Mouse (Mus musculus) midbrain, embryonic 15.5 days (tissue): ENCODE measurements at regions not wholly inside any gene's neighbourhood (a gene's known extent, or its start where the extent isn't known, plus 50 kb on each side); places are given as distances from the start of the nearest gene placed in this dataset.

ENCODE experiments used
- ATAC-seq: fragments of 200-750 bp; cut with Nextera tagmentation; replicated peaks from 2 replicates; pipeline ENCODE4 v1.8.0; 2017; ENCODE audit warnings: moderate TSS enrichment
- H3K27ac ChIP-seq: fragments of 300-500 bp; sonication (generic); 2 replicates; pipeline ENCODE4 v1.5.1; 2015; ENCODE audit warnings: mild to moderate bottlenecking, inconsistent platforms
- H3K27me3 ChIP-seq: fragments of 300-500 bp; sonication (generic); replicated peaks from 2 replicates; pipeline ENCODE4 v1.6.1; 2015; ENCODE audit warnings: inconsistent platforms
- H3K36me3 ChIP-seq: fragments of 300-500 bp; sonication (generic); replicated peaks from 2 replicates; pipeline ENCODE4 v1.6.1; 2015; ENCODE audit warnings: inconsistent platforms
- H3K4me1 ChIP-seq: fragments of 300-500 bp; sonication (generic); 2 replicates; pipeline ENCODE4 v1.6.1; 2015; ENCODE audit warnings: inconsistent platforms
- H3K4me2 ChIP-seq: fragments of 300-500 bp; sonication (generic); 2 replicates; pipeline ENCODE4 v1.6.1; 2015; ENCODE audit warnings: inconsistent platforms, mild to moderate bottlenecking, moderate library complexity
- H3K4me3 ChIP-seq: fragments of 300-500 bp; sonication (generic); 2 replicates; pipeline ENCODE4 v1.5.1; 2015; ENCODE audit warnings: mild to moderate bottlenecking, inconsistent platforms
- H3K9ac ChIP-seq: fragments of 300-500 bp; sonication (generic); 2 replicates; pipeline ENCODE4 v1.6.1; 2015; ENCODE audit warnings: mild to moderate bottlenecking, inconsistent platforms
- H3K9me3 ChIP-seq: fragments of 300-500 bp; sonication (generic); 2 replicates; pipeline ENCODE4 v1.6.1; 2016; ENCODE audit warnings: inconsistent platforms
- WGBS: fragments of 180-500 bp; shearing (Covaris S2); methylation state at CpG from one replicate; pipeline ENCODE4 v1.1.7; 2015; ENCODE audit warnings: mixed read lengths; 5-methylcytosine and 5-hydroxymethylcytosine counted together

- H3K9me3 ChIP-seq: no peaks in the 10 kb centered on the region
- WGBS: 56% methylated on average over 8 of the region's 8 CpGs
- H3K36me3 ChIP-seq: no peaks in the 10 kb centered on the region
- no peak overlapping the region for H3K9ac ChIP-seq
- no peaks in the 10 kb centered on the region for H3K27me3 ChIP-seq
- 0 out of 2 replicates have a peak, but pooled peaks have one; percentile 45 for ATAC-seq
- no peak overlapping the region for H3K4me2 ChIP-seq
- no peak overlapping the region for H3K27ac ChIP-seq
- no peaks in the 10 kb centered on the region; the same call in 1 of the 2 replicates for H3K4me1 ChIP-seq
- no peak overlapping the region for H3K4me3 ChIP-seq
Measured at GRCm38 (mm10) chr15:96234783-96235182, 52.5 kb upstream of the Arid2 start.
